Mouse (Mus musculus): ENCODE measurements at regions not wholly inside any gene's neighbourhood (a gene's known extent, or its start where the extent isn't known, plus 50 kb on each side); places are given as distances from the start of the nearest gene placed in this dataset.

DNA sequence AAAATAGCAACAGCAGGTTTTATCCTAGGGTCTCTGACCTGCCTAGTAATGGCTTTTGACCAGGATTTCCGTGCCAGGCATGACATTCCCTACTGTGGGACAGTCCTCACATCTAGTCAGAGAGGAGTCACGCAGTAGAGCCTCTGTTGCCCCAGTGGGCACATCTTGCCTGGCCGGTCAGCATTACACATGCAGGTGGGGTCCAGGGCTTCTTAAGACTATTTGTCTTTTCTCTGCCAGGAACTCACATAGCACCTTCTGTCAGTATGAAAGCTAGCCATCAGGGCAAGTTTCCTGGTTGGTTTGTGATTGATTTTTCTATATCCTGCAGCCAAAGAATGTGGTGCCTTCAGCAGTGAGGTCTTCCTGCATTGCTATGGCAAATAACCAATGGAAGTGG is 155.0 kb downstream of the Pten start:
- TF ChIP-seq ZC3H11A (IDR thresholded peaks at IDR 0.05; ENCODE audit: borderline replicate concordance, low read depth, low read length) (no peak), CHD2 (IDR thresholded peaks at IDR 0.05; ENCODE audit: low read depth, low read length) (no peak)

All from ES-E14 (cell line).